Mouse (Mus musculus) liver, embryonic 13.5 days (tissue): ENCODE measurements at regions not wholly inside any gene's neighbourhood (a gene's known extent, or its start where the extent isn't known, plus 50 kb on each side); places are given as distances from the start of the nearest gene placed in this dataset.
A peak's percentile ranks its signal among the peaks of the same experiment; 100 is the strongest.

ENCODE experiments used
- ATAC-seq: fragments of 200-750 bp; cut with Nextera tagmentation; 2 replicates; pipeline ENCODE4 v1.8.0; 2017; ENCODE audit warnings: low read depth, mild to moderate bottlenecking, moderate number of reproducible peaks, moderate library complexity
- DNase-seq: peaks from one replicate; pipeline ENCODE4 v3.0.0; 2022
- H3K27ac ChIP-seq: fragments of 300-500 bp; sonication (generic); 2 replicates; pipeline ENCODE4 v1.5.1; 2015; ENCODE audit warnings: moderate library complexity, mild to moderate bottlenecking, inconsistent platforms
- H3K27me3 ChIP-seq: fragments of 300-500 bp; sonication (generic); 2 replicates; pipeline ENCODE4 v1.6.1; 2015; ENCODE audit warnings: mild to moderate bottlenecking, inconsistent platforms
- H3K36me3 ChIP-seq: fragments of 300-500 bp; sonication (generic); 2 replicates; pipeline ENCODE4 v1.6.1; 2015; ENCODE audit warnings: mild to moderate bottlenecking, inconsistent platforms
- H3K4me1 ChIP-seq: fragments of 300-500 bp; sonication (generic); replicated peaks from 2 replicates; pipeline ENCODE4 v1.6.1; 2015; ENCODE audit warnings: inconsistent platforms
- H3K4me2 ChIP-seq: fragments of 300-500 bp; sonication (generic); 2 replicates; pipeline ENCODE4 v1.6.1; 2015; ENCODE audit warnings: inconsistent platforms, mild to moderate bottlenecking, moderate library complexity
- H3K4me3 ChIP-seq: fragments of 300-500 bp; sonication (generic); replicated peaks from 2 replicates; pipeline ENCODE4 v1.5.1; 2015; ENCODE audit warnings: mild to moderate bottlenecking, inconsistent platforms
- H3K9ac ChIP-seq: fragments of 300-500 bp; sonication (generic); 2 replicates; pipeline ENCODE4 v1.6.1; 2015; ENCODE audit warnings: mild to moderate bottlenecking, inconsistent platforms
- H3K9me3 ChIP-seq: fragments of 300-500 bp; sonication (generic); replicated peaks from 2 replicates; pipeline ENCODE4 v1.6.1; 2016; ENCODE audit warnings: inconsistent platforms
- WGBS: fragments of 180-500 bp; shearing (Covaris S2); methylation state at CpG from one replicate; pipeline ENCODE4 v1.1.7; 2015; ENCODE audit not compliant: insufficient replicate concordance; 5-methylcytosine and 5-hydroxymethylcytosine counted together

DNA sequence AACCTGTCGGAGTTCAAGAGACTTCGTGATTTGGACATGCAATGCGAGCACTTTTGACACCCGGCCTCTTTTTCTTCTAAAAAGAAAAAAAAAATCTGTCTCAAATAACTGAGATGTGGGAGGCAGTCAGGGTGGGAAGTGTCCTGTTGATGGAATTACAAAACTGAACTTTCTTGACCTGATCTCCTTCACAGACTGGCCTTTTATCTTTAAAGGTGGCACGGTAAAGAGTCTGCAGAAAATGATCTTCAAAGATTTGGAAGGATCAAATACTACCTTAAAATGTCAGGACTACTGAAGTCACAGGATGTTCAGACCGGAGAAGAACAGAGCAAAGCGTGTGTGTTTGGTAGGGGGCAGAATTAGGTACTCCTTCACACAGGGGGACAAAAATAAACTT lies 248.0 kb upstream of the Usp25 start:
- Histone ChIP-seq H3K4me1 (peaks cover 5% of the 10 kb centered on the region), H3K27ac (no peak overlapping the region), H3K27me3 (no peaks in the 10 kb centered on the region), H3K4me2 (no peak overlapping the region), H3K4me3 (no peak overlapping the region), H3K9ac (no peak overlapping the region), H3K9me3 (no peaks in the 10 kb centered on the region), H3K36me3 (no peaks in the 10 kb centered on the region)
- DNase-seq (no peak), ATAC-seq (no peak)
- WGBS, result 54% methylated on average over 7 of the region's 7 CpGs

DNA sequence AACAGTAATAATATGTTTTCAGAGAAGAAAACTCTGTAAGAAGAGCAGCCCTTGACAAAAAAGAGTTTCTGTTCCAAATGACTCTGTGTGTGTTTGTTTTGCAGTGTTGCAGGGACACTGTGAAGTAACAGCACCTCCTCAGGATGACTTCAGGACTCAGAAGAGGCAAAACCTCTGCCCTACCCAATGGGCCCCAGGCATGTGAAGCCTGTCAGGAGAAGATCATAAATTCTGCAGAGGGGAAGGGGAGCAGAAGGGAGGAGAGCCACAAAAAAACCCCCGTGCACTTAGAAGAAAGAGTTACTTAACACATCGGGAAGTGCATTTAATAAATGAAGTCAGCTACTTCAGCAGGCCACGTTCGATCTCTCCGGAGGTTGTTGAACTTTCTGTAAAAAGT lies 248.5 kb upstream of the Usp25 start:
- Histone ChIP-seq H3K27me3 (no peaks in the 10 kb centered on the region), H3K27ac (no peak overlapping the region), H3K4me2 (no peak overlapping the region), H3K9ac (no peak overlapping the region), H3K36me3 (no peaks in the 10 kb centered on the region), H3K4me3 (no peak overlapping the region), H3K9me3 (no peaks in the 10 kb centered on the region), H3K4me1 (peaks cover 5% of the 10 kb centered on the region)
- DNase-seq, result no peak
- WGBS, result 50% methylated on average over 5 of the region's 5 CpGs
- no peak for ATAC-seq

DNA sequence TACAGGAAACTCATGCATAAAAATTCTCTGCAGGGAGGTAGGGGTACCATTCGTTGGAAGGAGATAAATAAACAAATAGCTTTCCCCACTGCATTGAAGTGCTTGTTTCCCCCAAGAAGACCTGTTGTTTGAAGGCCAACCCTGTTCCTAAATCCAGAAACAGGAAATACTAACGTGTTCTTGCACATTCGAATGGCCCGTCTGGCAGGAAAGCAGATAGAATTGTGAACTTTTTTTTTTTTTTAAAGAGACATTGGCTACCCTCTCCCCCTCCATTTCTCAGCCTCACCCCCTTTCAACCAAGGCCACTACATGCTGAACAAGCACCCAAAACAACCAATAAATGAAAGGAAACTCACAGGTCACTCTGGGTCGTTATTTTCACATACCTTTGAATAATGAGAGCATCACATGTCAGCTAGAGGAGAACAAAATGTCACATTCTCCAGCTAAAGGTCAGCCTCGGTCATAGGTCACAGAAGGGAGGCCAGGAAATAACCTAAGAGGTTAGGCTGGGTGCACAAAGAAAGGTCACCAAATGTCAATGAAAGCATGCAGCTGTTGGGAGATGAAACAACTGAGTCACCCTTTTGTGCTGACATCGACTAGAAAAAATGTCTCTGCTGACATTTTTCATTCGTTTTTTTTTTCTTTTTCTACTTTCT lies 250.8 kb upstream of the Usp25 start:
- no peak for DNase-seq
- Histone ChIP-seq H3K9ac (no peak overlapping the region), H3K4me1 (peaks cover 5% of the 10 kb centered on the region), H3K4me2 (no peak overlapping the region), H3K27ac (no peak overlapping the region), H3K4me3 (no peak overlapping the region), H3K27me3 (no peaks in the 10 kb centered on the region), H3K9me3 (no peaks in the 10 kb centered on the region), H3K36me3 (no peaks in the 10 kb centered on the region)
- ATAC-seq, result peak; percentile 71
- 17% methylated on average over 8 of the region's 8 CpGs for WGBS

DNA sequence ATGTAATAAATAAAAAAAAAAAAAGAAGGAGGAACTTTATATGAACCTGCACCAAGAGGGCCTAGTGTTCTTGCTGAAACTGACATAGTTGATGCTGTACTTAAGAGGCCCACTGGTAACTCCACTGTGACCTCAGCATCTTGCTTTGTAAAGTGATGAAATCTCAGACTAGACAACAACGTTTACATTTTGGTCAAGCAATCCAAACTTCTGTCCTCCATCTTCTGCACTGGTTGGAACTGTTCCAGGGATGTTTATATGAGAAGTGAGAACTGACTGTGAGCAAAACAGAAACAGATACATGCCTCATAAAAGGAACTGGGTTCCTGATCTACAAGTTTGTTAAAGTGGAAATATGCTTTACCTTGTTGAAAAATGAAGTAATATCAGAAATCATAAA lies 251.7 kb upstream of the Usp25 start:
- no peak overlapping the region for H3K27ac ChIP-seq
- no peaks in the 10 kb centered on the region for H3K9me3 ChIP-seq
- H3K4me3 ChIP-seq, result no peak overlapping the region
- H3K9ac ChIP-seq, result no peak overlapping the region
- no peaks in the 10 kb centered on the region for H3K36me3 ChIP-seq
- WGBS, result 59% methylated on average over 1 of the region's 1 CpGs
- DNase-seq (no peak), ATAC-seq (no peak)
- no peaks in the 10 kb centered on the region for H3K27me3 ChIP-seq
- H3K4me1 ChIP-seq, result peaks cover 5% of the 10 kb centered on the region
- H3K4me2 ChIP-seq, result no peak overlapping the region

DNA sequence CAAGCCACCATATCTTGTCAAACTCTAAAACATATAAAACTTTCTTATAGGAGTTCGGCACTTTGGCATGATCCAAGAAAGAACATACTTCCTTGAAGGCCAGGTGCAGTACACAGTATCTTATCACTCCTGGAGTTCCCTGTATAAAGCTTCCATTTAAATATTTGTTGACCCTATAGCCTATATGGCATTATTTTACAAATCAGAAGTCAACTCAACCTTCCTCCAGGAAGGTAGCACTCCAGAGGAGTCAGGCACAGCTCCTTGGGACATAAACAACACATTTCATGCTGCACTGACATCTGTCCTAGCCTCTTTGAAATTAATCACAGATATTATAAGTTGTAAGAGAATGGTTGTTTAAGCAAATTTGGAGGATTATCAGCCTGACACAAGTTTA lies 252.5 kb upstream of the Usp25 start:
- Histone ChIP-seq H3K36me3 (no peaks in the 10 kb centered on the region), H3K4me3 (no peak overlapping the region), H3K4me1 (peaks cover 5% of the 10 kb centered on the region), H3K27me3 (no peaks in the 10 kb centered on the region), H3K9ac (no peak overlapping the region), H3K9me3 (no peaks in the 10 kb centered on the region), H3K27ac (no peak overlapping the region), H3K4me2 (no peak overlapping the region)
- ATAC-seq, result no peak
- DNase-seq, result no peak
- 50% methylated on average over 1 of the region's 1 CpGs for whole genome bisulfite sequencing

DNA sequence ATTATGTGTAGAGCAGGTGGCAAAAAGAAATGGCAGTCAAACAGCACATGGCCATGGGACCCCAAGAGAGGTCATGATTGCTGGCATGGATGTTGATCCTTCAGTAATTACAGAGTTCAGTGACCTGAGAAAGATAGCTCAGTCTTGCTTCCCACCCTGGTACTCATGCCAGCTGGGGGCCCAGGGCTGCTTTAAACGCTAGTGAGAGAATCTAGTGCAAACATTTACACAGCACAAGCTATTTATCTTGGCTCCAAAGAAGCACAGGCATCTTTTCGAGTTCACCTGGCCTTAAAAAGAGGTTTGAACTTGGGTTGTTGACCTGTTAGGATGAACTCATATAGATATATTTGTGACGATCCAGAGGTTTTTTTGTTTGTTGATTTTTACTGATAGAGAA lies 258.6 kb upstream of the Usp25 start:
- WGBS, result 52% methylated on average over 3 of the region's 3 CpGs
- Histone ChIP-seq H3K27me3 (no peaks in the 10 kb centered on the region), H3K9ac (no peak overlapping the region), H3K4me3 (no peak overlapping the region), H3K4me2 (no peak overlapping the region), H3K4me1 (no peaks in the 10 kb centered on the region), H3K9me3 (no peaks in the 10 kb centered on the region), H3K27ac (no peak overlapping the region), H3K36me3 (no peaks in the 10 kb centered on the region)
- ATAC-seq, result no peak
- DNase-seq, result no peak

DNA sequence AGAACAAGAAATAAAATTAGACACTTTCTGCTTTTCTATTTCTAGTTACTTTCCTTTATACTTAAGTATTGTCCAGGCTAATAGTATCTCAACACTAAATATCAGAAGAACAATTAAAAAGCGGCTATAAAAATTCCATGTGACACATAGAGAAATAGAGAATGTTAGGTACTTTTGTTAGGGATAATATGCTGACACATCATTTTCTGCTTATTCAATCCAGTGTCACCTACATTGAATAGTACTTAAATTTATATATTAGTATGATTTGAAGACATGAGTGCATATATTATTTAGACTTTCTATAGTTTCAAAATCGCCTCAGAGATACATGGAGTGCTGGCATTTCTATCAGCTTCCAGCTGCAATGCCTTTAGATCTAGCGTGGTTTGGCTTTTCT lies 267.1 kb upstream of the Usp25 start:
- ATAC-seq (no peak), DNase-seq (no peak)
- Histone ChIP-seq H3K4me2 (no peak overlapping the region), H3K27ac (no peak overlapping the region), H3K4me3 (no peak overlapping the region), H3K9me3 (no peaks in the 10 kb centered on the region), H3K27me3 (no peaks in the 10 kb centered on the region), H3K4me1 (no peaks in the 10 kb centered on the region), H3K36me3 (no peaks in the 10 kb centered on the region), H3K9ac (no peak overlapping the region)
- WGBS, result 67% methylated on average over 3 of the region's 3 CpGs

DNA sequence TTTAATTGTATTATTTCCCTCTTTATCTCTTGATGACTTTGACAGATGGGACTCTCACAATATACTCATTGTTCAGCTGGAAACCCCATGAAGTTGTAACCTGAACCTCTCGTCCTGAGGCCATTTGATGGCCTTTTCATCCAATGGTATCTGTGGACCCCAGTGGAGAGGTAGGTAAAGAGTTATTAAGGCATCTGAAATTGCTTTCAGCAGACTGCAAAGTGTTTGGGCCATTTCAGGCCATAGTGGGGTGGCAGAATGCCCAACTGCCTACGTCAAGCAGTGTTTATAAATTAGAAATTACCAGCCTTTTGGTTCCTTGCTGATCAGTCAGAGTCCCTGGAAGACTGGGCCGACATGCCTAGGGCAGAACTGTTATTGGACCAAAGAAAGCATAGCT lies 272.4 kb upstream of the Usp25 start:
- Histone ChIP-seq H3K27me3 (no peaks in the 10 kb centered on the region), H3K4me1 (no peaks in the 10 kb centered on the region), H3K4me3 (no peak overlapping the region), H3K4me2 (no peak overlapping the region), H3K36me3 (no peaks in the 10 kb centered on the region), H3K9ac (no peak overlapping the region), H3K27ac (no peak overlapping the region), H3K9me3 (no peaks in the 10 kb centered on the region)
- ATAC-seq (no peak), DNase-seq (no peak)
- 59% methylated on average over 3 of the region's 3 CpGs for WGBS

DNA sequence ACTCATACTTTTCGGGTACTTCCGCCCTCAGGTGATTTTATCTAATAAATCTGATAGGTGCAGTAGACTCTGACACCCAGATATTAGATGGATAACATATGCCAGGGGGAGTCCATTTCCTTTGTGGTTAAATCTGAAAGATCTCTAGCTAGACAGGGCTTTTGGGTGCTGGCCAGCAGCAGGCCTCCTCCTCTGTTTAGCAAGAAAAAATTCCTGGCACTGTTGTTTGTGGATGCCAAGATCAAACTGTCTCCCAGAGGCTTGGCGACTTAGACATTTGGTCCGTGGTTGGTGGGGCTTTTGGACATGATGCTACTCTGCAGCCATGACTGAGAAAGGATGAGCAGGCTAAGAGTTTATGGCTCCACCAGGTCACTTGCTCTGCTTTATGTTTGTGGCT lies 287.5 kb upstream of the Usp25 start:
- WGBS, result 65% methylated on average over 4 of the region's 4 CpGs
- no peak for DNase-seq

DNA sequence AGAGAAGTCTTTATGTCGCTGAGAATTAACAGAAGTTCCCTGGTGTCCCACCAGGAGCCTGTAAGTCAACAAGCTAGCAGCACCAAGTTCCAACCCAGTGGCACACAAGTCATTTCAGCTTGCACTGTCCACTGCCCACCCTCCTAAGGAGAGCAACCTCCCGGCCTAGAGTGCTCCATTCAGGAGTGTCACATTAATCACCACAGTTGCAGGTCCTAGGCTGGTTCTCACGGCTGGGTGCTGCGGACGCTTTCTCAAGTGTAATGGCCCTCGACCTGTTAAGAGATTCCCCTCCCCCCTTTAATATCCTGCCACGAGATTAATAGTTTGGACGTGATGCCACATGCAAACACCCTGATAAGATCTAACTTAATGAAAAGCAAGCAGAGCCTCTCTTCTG lies 288.2 kb upstream of the Usp25 start:
- no peak for ATAC-seq
- Histone ChIP-seq H3K9ac (no peak overlapping the region), H3K4me3 (no peak overlapping the region), H3K4me1 (no peaks in the 10 kb centered on the region), H3K9me3 (no peaks in the 10 kb centered on the region), H3K27me3 (no peaks in the 10 kb centered on the region), H3K27ac (no peak overlapping the region), H3K36me3 (no peaks in the 10 kb centered on the region), H3K4me2 (no peak overlapping the region)
- no peak for DNase-seq
- WGBS, result 60% methylated on average over 8 of the region's 8 CpGs

More for the DNA sequence above, 287.5 kb upstream of the Usp25 start:
- no peak overlapping the region for H3K4me2 ChIP-seq
- ATAC-seq, result no peak
- no peaks in the 10 kb centered on the region for H3K4me1 ChIP-seq
- H3K27me3 ChIP-seq, result no peaks in the 10 kb centered on the region
- H3K9ac ChIP-seq, result no peak overlapping the region
- no peaks in the 10 kb centered on the region for H3K36me3 ChIP-seq
- no peak overlapping the region for H3K4me3 ChIP-seq
- no peak overlapping the region for H3K27ac ChIP-seq
- H3K9me3 ChIP-seq, result no peaks in the 10 kb centered on the region

DNA sequence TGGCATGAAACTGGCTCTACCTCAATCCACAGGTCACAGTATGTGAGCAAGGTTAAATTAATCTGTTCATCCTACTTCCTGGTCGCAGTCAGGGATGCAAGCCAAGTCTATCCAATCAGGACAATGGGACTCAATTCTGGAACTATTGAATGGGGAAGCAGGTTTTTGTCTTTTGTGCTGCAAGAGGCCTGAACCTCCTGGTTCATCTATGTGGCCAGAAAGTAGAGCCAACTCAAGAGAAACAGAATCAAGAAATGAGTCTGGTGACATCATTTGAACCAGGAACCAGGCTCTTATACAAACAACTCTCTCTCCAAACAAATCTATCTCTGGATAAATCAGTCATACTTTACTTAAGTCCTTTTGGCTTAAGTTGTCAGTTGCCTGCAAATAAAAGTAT lies 294.7 kb upstream of the Usp25 start:
- Histone ChIP-seq H3K4me1 (no peaks in the 10 kb centered on the region), H3K4me3 (no peak overlapping the region), H3K9ac (no peak overlapping the region), H3K27ac (no peak overlapping the region), H3K27me3 (no peaks in the 10 kb centered on the region), H3K9me3 (no peaks in the 10 kb centered on the region), H3K4me2 (no peak overlapping the region), H3K36me3 (no peaks in the 10 kb centered on the region)
- DNase-seq, result no peak
- no peak for ATAC-seq
- WGBS, result 50% methylated on average over 1 of the region's 1 CpGs

DNA sequence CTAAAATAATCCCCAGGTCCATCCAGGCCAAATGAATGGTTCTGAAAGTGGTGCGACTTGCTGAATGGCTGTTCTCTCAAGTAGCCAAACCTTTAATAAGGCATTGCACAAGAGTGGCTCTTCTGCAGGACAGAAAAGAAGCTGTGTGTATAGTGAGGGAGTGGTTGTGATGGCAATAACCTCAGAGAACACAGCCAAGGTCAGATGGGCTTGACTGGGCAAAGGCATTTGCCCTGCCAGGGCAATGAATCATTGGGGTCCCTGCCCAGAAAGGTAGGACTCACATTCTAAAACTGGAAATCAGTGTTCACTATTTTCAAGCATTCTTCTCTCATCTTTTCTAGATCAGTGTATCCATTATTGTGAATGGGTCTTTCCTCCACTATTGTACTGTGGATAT lies 295.4 kb upstream of the Usp25 start:
- Histone ChIP-seq H3K4me3 (no peak overlapping the region), H3K27ac (no peak overlapping the region), H3K36me3 (no peaks in the 10 kb centered on the region), H3K4me1 (no peaks in the 10 kb centered on the region), H3K27me3 (no peaks in the 10 kb centered on the region), H3K9me3 (no peaks in the 10 kb centered on the region), H3K4me2 (no peak overlapping the region), H3K9ac (no peak overlapping the region)
- ATAC-seq (no peak), DNase-seq (no peak)
- 64% methylated on average over 1 of the region's 1 CpGs for WGBS
